Mouse (Mus musculus): ENCODE data around the gene Chrnb4.
A peak's percentile ranks its signal among the peaks of the same experiment; 100 is the strongest.

Chrnb4 gene

DNA sequence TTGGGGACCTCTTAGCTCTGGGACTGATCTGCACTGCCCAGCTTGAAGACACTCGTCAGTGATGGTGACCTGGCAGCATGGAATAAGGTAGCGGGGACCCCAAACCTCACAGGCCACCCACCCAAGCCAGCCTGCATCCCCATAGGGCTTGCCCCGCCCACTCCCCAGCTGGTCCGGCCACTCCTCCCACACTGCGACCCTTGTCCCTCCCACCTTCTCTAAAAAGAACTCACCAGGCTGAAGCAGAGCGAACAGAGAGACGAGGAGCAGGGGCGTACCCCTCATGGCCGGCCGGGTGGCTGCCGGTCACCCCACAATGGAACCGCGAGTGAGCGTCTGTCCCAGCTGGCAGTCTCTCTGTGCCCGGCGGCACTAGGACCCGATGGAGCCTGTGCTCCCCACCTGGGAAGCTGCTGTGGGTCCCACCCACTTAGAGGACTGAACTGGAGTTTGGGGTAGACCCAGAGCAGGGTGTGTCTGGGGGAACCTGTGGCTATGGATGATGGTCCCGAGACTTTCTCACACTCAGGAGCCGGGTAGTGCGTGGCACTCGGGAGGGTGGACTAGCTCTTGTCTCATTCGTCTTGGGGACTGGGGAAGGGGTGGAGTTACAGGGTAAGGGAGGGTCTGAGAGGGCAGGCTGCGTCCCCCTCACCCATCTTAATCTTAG lies at the start of gene Chrnb4:
Gene Chrnb4, minus strand, starts transcription at position 569 of the 670 bp plus-strand sequence.
- no peak for DNase-seq (ENCODE audit: low spot score in 2 of 2)

GRCm38 (mm10) chr9:55096870-55097269 lies 48.3 kb upstream of the Chrnb4 start:
- no peak for DNase-seq (ENCODE audit: low spot score in 2 of 2)

- DNase-seq (ENCODE audit: low spot score in 2 of 2), result no peak
These were observed 47.5 kb upstream of the Chrnb4 start for GRCm38 (mm10) chr9:55096033-55096432.

DNA sequence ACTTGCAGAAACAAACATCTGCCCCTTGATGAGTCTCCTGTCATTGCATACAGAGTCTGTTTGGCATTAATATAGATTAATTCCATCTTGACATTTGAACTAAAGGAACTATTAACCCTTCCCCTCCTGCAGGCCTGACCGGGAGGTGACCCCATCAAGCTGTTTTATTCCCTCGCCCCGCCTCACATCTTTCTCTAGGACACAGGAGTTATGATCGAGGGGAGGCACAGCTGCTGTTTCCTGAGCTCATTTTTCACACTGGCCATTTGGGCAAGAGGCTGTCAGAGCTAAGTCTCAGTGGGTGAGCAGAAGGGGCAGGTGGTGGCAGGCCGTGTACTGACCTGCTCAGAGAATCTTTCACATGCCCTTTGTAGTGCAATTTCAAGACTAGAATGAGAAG lies 41.6 kb upstream of the Chrnb4 start:
- DNase-seq (ENCODE audit: low spot score in 2 of 2), result no peak

- DNase-seq (ENCODE audit: low spot score in 2 of 2), result no peak
These were observed 40.6 kb upstream of the Chrnb4 start for GRCm38 (mm10) chr9:55089226-55089625.

GRCm38 (mm10) chr9:55083154-55083913 lies 34.8 kb upstream of the Chrnb4 start:
- no peak for DNase-seq (ENCODE audit: low spot score in 2 of 2)

GRCm38 (mm10) chr9:55067965-55068265 lies 19.3 kb upstream of the Chrnb4 start:
- no peak for DNase-seq (ENCODE audit: low spot score in 2 of 2)

- DNase-seq (ENCODE audit: low spot score in 2 of 2), result no peak
These were observed 18.8 kb upstream of the Chrnb4 start for GRCm38 (mm10) chr9:55067260-55067964.

GRCm38 (mm10) chr9:55065241-55065640 lies 16.7 kb upstream of the Chrnb4 start:
- DNase-seq (ENCODE audit: low spot score in 2 of 2), result no peak

DNA sequence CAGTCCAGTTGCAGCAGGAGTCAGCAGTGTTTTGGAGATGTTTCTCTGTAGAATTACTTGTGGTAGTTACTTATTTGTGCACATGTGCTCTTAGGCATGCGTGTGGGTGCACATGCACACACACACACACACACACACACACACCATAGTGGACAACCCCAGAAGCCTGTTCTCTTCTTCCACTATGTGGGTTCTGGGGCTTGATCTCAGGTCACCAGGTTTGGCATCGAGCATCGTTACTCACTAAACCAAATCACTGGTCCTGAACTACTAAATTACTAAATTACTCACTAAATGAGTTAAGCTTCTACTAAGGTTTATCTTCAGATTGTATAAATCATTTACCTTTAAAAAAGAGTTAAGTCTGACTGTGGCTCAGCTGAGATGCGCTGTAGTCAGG lies 9.5 kb upstream of the Chrnb4 start:
- no peak for DNase-seq (ENCODE audit: low spot score in 2 of 2)

DNA sequence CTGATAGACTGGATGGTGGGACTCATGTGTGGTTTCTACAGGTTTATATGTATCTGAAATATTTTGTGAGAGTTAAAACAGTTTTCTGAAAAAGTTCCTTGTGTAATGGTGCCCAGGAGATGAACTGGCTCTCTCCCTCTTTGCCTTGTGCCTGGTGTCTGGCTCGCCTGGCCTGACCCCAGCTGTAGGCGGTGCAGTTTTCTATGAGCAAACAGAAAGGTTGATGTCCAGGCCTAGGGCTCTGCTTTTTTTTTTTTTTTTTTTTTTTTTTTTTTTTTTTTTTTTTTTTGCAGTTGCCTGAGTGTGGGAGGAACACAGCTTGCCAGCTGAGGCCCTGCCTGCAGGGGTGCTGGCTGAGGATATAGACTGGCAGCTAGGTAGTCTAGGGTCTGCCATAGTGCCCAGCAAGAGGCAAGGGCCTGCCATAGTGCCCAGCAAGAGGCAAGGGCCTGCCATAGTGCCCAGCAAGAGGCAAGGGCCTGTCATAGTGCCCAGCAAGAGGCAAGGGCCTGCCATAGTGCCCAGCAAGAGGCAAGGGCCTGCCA lies 6.9 kb upstream of the Chrnb4 start:
- no peak for DNase-seq (ENCODE audit: low spot score in 2 of 2)

GRCm38 (mm10) chr9:55046764-55047163 lies 1.8 kb downstream of the Chrnb4 start:
- DNase-seq (ENCODE audit: low spot score in 2 of 2), result no peak

- no peak for DNase-seq (ENCODE audit: low spot score in 2 of 2)
These were observed 3.6 kb downstream of the Chrnb4 start for GRCm38 (mm10) chr9:55045001-55045400.

DNA sequence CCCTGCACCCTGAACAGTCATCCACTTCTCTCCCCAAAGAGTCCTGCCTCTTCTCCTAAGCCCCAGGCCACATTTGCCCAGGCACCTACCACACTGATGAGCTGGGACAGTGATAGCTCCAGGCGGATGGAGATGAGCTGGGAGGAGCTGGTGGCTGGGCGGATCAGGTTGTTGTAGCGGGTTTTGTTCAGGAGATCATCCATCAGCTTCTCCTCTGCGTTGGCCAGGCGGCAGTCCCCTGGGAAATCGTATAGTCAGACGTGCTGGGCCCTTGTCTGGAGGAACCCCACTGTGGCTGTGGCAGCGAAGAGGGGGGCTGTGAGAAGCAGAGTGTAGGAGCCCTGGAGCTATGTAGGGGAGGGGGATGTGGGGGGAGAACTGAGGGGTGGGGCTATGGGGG lies 4.9 kb downstream of the Chrnb4 start:
- no peak for DNase-seq (ENCODE audit: low spot score in 2 of 2)

DNA sequence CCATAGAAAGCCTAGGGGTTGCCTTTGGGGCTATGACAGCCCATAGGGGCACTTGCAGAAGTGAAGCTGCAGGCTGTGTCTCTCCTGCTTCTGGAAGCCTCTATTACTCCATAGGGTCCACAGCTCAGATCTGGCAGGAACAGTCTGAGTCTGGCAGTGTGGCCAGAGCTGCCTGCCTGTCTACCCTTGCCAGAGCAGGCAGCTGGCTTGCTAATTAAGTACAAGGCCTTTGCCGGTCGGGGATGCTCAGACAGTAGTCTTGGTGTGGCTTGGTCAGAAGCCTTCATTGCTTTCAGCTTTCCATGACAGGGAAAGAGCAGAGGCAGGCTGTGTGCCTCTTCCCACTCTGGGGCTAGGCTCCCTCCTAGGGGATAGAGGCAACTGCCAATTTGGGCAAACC lies 7.2 kb downstream of the Chrnb4 start:
- no peak for DNase-seq (ENCODE audit: low spot score in 2 of 2)

DNA sequence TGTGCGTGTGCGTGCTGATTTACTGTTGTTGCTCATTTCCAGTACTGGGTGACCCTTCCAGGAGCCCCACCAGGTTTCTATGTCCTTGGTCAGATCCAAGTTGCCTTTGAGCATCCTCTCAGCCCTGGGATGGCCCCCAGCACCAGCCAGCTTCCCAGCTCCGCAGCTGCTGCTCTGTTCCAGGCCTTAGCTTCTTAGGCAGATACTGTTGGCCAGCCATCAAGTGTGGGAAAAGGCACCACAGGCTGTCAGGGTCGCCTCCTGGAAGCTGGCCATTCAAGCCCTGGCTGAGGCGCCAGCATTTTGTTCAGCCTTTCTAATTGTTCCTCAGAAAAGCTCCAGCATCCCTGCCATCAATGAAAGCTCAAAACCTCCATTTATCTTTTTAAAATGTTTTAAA lies 8.6 kb downstream of the Chrnb4 start:
- no peak for DNase-seq (ENCODE audit: low spot score in 2 of 2)

DNA sequence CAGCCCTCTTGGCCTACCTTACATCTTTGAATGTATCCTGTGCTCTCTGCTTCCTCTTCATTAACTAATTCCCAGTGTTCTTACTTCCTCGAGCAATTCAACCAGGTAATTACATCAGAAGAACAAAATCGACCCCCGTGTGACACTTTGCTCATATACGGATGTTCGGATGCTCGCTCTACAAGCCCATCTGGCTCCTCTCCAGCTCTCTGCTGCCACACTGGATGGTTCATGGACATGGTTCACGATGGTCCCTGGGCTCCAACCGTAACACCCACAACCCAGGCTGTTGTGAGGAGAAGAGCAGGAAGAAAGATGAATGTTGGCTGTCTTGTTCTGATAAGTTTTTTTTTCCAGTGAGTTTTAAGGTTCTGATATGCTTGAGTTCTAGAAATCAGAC lies 9.6 kb downstream of the Chrnb4 start:
- no peak for DNase-seq (ENCODE audit: low spot score in 2 of 2)

- DNase-seq (ENCODE audit: low spot score in 2 of 2), result no peak
These were observed 17.0 kb downstream of the Chrnb4 start for GRCm38 (mm10) chr9:55031435-55032167.

DNA sequence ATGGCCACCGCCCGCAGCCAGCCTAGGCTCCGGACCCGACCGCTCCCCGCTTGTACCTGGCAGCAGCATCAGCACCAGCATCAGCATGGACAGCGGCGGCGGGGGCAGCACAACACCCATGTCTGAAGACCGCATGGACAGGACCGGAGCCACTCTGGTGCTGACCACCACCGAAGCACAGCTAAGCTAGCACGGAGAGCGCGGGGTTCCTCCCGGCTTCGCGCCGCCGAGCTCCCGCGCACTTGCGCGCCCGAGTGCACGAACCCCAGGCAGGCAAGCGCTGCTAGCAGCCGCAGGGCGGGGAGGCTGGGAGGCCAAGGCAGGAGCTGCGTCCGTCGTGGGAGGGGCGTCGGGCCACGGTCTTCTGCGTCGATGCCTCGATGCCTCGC lies 22.3 kb downstream of the Chrnb4 start, which contains the start of gene Chrna3:
Gene Chrna3, minus strand, starts transcription at position 288 of the 389 bp plus-strand sequence.
- DNase-seq (ENCODE audit: low spot score in 2 of 2), result no peak

DNA sequence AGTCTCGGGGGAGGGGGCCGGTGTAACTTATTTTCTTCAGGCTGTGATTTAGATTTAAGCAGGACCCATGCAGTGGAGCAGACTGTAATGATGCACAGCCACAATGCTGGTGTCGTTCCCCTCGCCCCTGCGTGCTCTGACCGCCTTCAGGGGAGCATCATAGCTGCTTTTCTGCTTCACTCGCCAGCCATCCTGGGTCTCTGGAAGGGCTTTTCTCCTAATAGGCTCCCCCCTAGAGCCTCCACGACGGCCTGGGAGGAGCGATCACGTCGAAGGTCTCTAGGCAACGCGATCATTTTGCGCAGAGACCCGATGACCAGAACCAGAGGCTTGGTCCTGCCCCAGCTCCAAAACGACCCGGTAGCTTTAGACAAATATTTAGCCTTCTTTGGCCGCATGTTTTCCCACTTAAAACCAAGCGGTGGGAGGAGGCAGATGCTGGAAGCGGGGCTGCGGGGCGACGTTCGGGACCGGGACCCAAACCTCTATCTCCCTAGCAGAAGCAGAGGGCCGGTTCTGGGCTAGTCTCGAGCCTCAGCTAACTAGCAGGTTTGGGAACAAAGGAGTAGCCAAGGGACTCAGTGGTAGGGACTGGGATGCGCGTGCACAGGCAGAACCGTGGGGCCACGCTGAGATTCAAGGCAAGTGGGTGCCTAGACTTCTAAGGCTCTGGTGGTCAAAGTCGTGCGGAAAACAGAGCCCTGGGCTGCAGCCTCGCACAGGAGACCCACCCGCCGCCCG lies 22.9 kb downstream of the Chrnb4 start:
- DNase-seq (ENCODE audit: low spot score in 2 of 2), result no peak

DNA sequence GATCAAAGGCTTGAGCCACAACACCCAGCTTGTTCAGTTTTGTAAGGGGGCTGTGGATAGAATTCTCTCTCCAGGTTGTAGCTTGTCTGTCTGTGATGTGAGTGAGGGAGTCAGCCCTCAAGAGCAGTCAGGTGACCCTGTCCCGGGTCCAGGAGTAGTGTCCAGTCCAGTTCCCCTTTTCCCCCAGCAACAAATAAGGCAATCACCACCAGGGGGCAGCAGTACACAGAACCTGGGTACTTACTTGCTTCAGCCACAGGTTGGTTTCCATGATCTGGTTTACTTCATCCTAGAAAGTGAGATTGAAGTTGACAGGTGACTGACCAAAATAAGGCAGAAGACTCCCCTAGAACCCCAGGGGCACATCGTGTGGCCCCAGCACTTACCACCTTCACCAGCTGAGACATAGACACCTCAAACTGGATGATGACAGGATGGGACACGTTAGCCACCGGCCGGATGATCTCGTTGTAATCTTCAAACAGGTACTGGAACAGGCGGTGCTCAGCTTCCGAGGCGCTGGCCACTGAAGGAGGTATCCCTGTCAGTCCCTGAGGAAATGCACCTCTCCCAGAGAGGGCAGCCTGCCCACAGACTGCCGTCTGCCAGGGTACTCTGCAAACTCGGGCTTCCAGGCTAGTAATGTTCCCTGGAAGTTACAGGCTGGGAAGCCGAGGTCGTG lies 24.5 kb downstream of the Chrnb4 start:
- DNase-seq (ENCODE audit: low spot score in 2 of 2), result peak; percentile 49 to 68

Data from spleen, postnatal 14 days (tissue).